8 mouse cellular contexts compared by ENCODE assay signal in genomic region chr4:24897851-24898515, GRCm38 (mm10). TPM values are rescaled to one million over a fixed set of nuclear protein-coding genes. Genes with fewer than 3 reads are reported as not detected.
DNase-seq lines count a peak whose midpoint lies in the region; ATAC-seq lines count a peak whose summit lies in the region.

TSS of gene Ndufaf4 (plus strand) at chr4:24898083.

- peak within 1 kb of the TSS; percentile 87 to 96 for H3K4me3 ChIP-seq in heart, embryonic 14.5 days (ENCODE audit: control insufficient read depth in 1 of 2, insufficient read depth in 1 of 2, low read depth in 1 of 2, low read length in 2 of 2)
- H3K4me3 ChIP-seq in liver, embryonic 13.5 days (replicated peaks), result peak within 1 kb of the TSS; percentile 74
- H3K4me3 ChIP-seq in stomach, embryonic 16.5 days (replicated peaks; ENCODE audit: low read length), result peak within 1 kb of the TSS; percentile 87

- H3K9ac ChIP-seq in heart, embryonic 14.5 days (ENCODE audit: low read length), result peak within 1 kb of the TSS; percentile 94
- peak within 1 kb of the TSS; percentile 80 for H3K9ac ChIP-seq in liver, embryonic 13.5 days
- peak within 1 kb of the TSS; percentile 88 for H3K9ac ChIP-seq in stomach, embryonic 16.5 days (ENCODE audit: low read length)

- peaks cover 25% of the 10 kb centered on the region for H3K36me3 ChIP-seq in heart, embryonic 14.5 days (ENCODE audit: control insufficient read depth, insufficient read depth, low read length)
- peaks cover 22% of the 10 kb centered on the region for H3K36me3 ChIP-seq in liver, embryonic 13.5 days
- H3K36me3 ChIP-seq in stomach, embryonic 16.5 days (ENCODE audit: control insufficient read depth, insufficient read depth, low read length), result 0 out of 2 replicates have a peak, but pooled peaks cover 3% of the 10 kb centered on the region

- H3K4me1 ChIP-seq in heart, embryonic 14.5 days (ENCODE audit: control insufficient read depth in 2 of 2, insufficient read depth in 2 of 2, low read length in 2 of 2), result peaks cover 2 to 5% of the 10 kb centered on the region in 2 experiments; a peak in 2 of 4 replicates
- H3K4me1 ChIP-seq in liver, embryonic 13.5 days (replicated peaks), result peaks cover 11% of the 10 kb centered on the region
- 0 out of 2 replicates have a peak, but pooled peaks cover 5% of the 10 kb centered on the region for H3K4me1 ChIP-seq in stomach, embryonic 16.5 days (ENCODE audit: control insufficient read depth, insufficient read depth, low read length)

- ATAC-seq in CD4-positive, CD25-positive, alpha-beta regulatory T cell, adult 4 months, result peak; percentile 91
- peak; percentile 99 for ATAC-seq in heart, embryonic 14.5 days (ENCODE audit: insufficient number of reproducible peaks, insufficient read depth, low FRiP score, low read depth)
- peak; percentile 99 for ATAC-seq in liver, embryonic 13.5 days (ENCODE audit: low read depth)
- peak; percentile 99 for ATAC-seq in stomach, embryonic 16.5 days (ENCODE audit: insufficient read depth, low FRiP score)

- H3K9me3 ChIP-seq in heart, embryonic 14.5 days (ENCODE audit: control insufficient read depth, low read length), result no peaks in the 10 kb centered on the region
- H3K9me3 ChIP-seq in liver, embryonic 13.5 days (replicated peaks), result no peaks in the 10 kb centered on the region
- H3K9me3 ChIP-seq in stomach, embryonic 16.5 days (replicated peaks; ENCODE audit: control insufficient read depth, low read length), result no peaks in the 10 kb centered on the region

- peak within 1 kb of the TSS; percentile 96 for H3K4me2 ChIP-seq in heart, embryonic 14.5 days (ENCODE audit: low read length)
- H3K4me2 ChIP-seq in liver, embryonic 13.5 days, result peak within 1 kb of the TSS; percentile 80
- H3K4me2 ChIP-seq in stomach, embryonic 16.5 days (ENCODE audit: low read depth, low read length), result peak within 1 kb of the TSS; percentile 79

- H3K27ac ChIP-seq in heart, embryonic 14.5 days (replicated peaks in 1 of 2; ENCODE audit: control insufficient read depth in 1 of 2, insufficient read depth in 1 of 2, low read depth in 2 of 2, low read length in 2 of 2), result peak within 1 kb of the TSS; percentile 58 to 76
- H3K27ac ChIP-seq in liver, embryonic 13.5 days, result peak within 1 kb of the TSS; percentile 52
- peak within 1 kb of the TSS; percentile 43; the same call in 1 of the 2 replicates for H3K27ac ChIP-seq in stomach, embryonic 16.5 days (ENCODE audit: low read length)

- peak; percentile 90 for DNase-seq in c-Kit-negative CD71-positive TER-119-positive erythroid progenitor cells, embryonic 14.5 days (ENCODE audit: low read depth, low spot score)
- DNase-seq in fibroblast of lung, adult 2 months (ENCODE audit: low read depth), result peak; percentile 60
- DNase-seq in kidney, postnatal 14 days, result peak; percentile 99
- DNase-seq in liver, embryonic 13.5 days, result peak; percentile 93
- DNase-seq in neural tube, embryonic 10.5 days (ENCODE audit: extremely low spot score, low spot score), result peak; percentile 99

- WGBS in heart, embryonic 14.5 days, result 0% methylated on average over 57 of the region's 58 CpGs
- WGBS in liver, embryonic 13.5 days (ENCODE audit: insufficient replicate concordance), result under 1% methylated on average over 58 of the region's 58 CpGs
- WGBS in stomach, embryonic 16.5 days, result under 1% methylated on average over 58 of the region's 58 CpGs

- no peaks in the 10 kb centered on the region for H3K27me3 ChIP-seq in heart, embryonic 14.5 days (ENCODE audit: control insufficient read depth, insufficient read depth, low read length)
- H3K27me3 ChIP-seq in liver, embryonic 13.5 days, result no peaks in the 10 kb centered on the region
- H3K27me3 ChIP-seq in stomach, embryonic 16.5 days (ENCODE audit: control insufficient read depth, insufficient read depth, low read length), result no peaks in the 10 kb centered on the region

RNA-seq across cellular contexts. Expression of gene Ndufaf4, which starts in this region (rescaled TPM):
- polyA plus RNA-seq in CD4-positive, CD25-positive, alpha-beta regulatory T cell, adult 4 months (2017; shearing (Covaris generic)), result 10 to 100 TPM; 23.6 to 28.9 TPM
- polyA plus RNA-seq in heart, embryonic 14.5 days (2014; fragmentation: Nextera tagmentation; extraction: Ambion mirVana), result 75.6 and 80.2 TPM in 2 replicates
- polyA plus RNA-seq in liver, embryonic 13.5 days (2015; fragmentation: Nextera tagmentation; extraction: Ambion mirVana), result 48.2 and 60.5 TPM in 2 replicates
- 43.4 and 47.3 TPM in 2 replicates for polyA plus RNA-seq in stomach, embryonic 16.5 days (2015; fragmentation: Nextera tagmentation; extraction: Ambion mirVana)

Comparison
In these comparisons a context has a peak if more than half of its experiments do, and no peak if none do; other contexts are left out.
1. Peak in every context shown above with its lines: DNase-seq, ATAC-seq, H3K4me3 ChIP-seq and H3K27ac ChIP-seq.